ENCODE assay signal across 8 mouse cellular contexts in the genomic region with DNA sequence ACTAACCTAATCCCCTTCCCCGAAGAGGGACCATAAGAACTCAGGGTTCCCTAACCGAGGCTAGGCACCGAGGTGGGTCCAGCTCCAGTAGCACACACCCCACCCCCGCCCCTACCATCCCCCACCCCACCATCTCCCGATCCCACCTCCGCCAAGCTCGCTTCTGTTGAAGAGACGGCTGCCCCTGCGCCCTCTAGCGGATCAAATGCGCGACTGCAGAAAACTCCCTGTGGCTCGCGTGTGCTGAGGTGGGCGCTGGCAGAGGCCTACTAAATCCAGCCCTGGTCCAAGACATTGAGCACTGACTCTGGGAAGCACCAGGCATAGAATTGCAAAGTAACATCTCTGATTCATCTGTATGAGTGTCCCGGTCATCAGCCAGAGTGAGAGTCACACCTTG. TPM values are rescaled to one million over a fixed set of nuclear protein-coding genes. Genes with fewer than 3 reads are reported as not detected.
DNase-seq lines count a peak whose midpoint lies in the region; ATAC-seq and TF ChIP-seq lines count a peak whose summit lies in the region.

No protein-coding gene starts in this region.

- no peaks in the 10 kb centered on the region for H3K36me3 ChIP-seq in forebrain, embryonic 14.5 days (ENCODE audit: control insufficient read depth, insufficient read depth, low read length)
- no peaks in the 10 kb centered on the region for H3K36me3 ChIP-seq in hindbrain, postnatal 0 days (ENCODE audit: insufficient read depth, low read length)
- H3K36me3 ChIP-seq in lung, postnatal 0 days (ENCODE audit: insufficient read depth, low read length), result no peaks in the 10 kb centered on the region

- no peak overlapping the region for H3K27ac ChIP-seq in forebrain, embryonic 14.5 days (ENCODE audit: low read depth, low read length)
- no peak overlapping the region for H3K27ac ChIP-seq in hindbrain, postnatal 0 days
- no peak overlapping the region for H3K27ac ChIP-seq in lung, postnatal 0 days (ENCODE audit: low read length)

- no peak overlapping the region for H3K4me3 ChIP-seq in forebrain, embryonic 14.5 days (ENCODE audit: low read depth, low read length)
- H3K4me3 ChIP-seq in hindbrain, postnatal 0 days (ENCODE audit: low read length), result peak overlapping the region; percentile 9; the same call in 1 of the 2 replicates
- no peak overlapping the region for H3K4me3 ChIP-seq in lung, postnatal 0 days (ENCODE audit: low read depth, low read length)

- DNase-seq in right cerebral cortex, adult 18-20 months, result peak; percentile 81
- no peak for DNase-seq in right cerebral cortex, postnatal 36 days (ENCODE audit: low spot score in 2 of 2)
- DNase-seq in c-Kit-positive CD71-positive TER-119-positive erythroid progenitor cells, embryonic 14.5 days (ENCODE audit: low spot score), result peak; percentile 33
- DNase-seq in forebrain, embryonic 14.5 days (ENCODE audit: low spot score), result peak; percentile 86
- DNase-seq in hindbrain, postnatal 0 days (ENCODE audit: low spot score), result peak; percentile 90
- DNase-seq in lung, postnatal 0 days (ENCODE audit: low spot score), result peak; percentile 68
- DNase-seq in retina, embryonic 14.5 days (ENCODE audit: low spot score), result peak; percentile 86
- peak; percentile 56 for DNase-seq in urinary bladder, postnatal 25 days (ENCODE audit: low spot score)

- WGBS in forebrain, embryonic 14.5 days, result 1% methylated on average over 16 of the region's 16 CpGs
- under 1% methylated on average over 16 of the region's 16 CpGs for WGBS in hindbrain, postnatal 0 days
- 3% methylated on average over 16 of the region's 16 CpGs for WGBS in lung, postnatal 0 days

- no peaks in the 10 kb centered on the region for H3K9me3 ChIP-seq in forebrain, embryonic 14.5 days (replicated peaks; ENCODE audit: control insufficient read depth, low read length)
- no peaks in the 10 kb centered on the region for H3K9me3 ChIP-seq in hindbrain, postnatal 0 days (ENCODE audit: low read length)
- H3K9me3 ChIP-seq in lung, postnatal 0 days (ENCODE audit: low read length), result no peaks in the 10 kb centered on the region

- H3K9ac ChIP-seq in forebrain, embryonic 14.5 days (ENCODE audit: low read length), result no peak overlapping the region
- no peak overlapping the region for H3K9ac ChIP-seq in hindbrain, postnatal 0 days (replicated peaks; ENCODE audit: low read length)
- no peak overlapping the region for H3K9ac ChIP-seq in lung, postnatal 0 days (replicated peaks; ENCODE audit: low read depth)

- peak; percentile 85 for TF ChIP-seq CTCF in hindbrain, postnatal 0 days (IDR thresholded peaks at IDR 0.05; ENCODE audit: low read depth)
- TF ChIP-seq CTCF in lung, postnatal 0 days (IDR thresholded peaks at IDR 0.05), result peak; percentile 81

- H3K4me2 ChIP-seq in forebrain, embryonic 14.5 days (ENCODE audit: low read length), result peak overlapping the region; percentile 94; the same call in 1 of the 2 replicates
- H3K4me2 ChIP-seq in hindbrain, postnatal 0 days (ENCODE audit: low read depth, low read length), result peak overlapping the region; percentile 36
- H3K4me2 ChIP-seq in lung, postnatal 0 days (replicated peaks; ENCODE audit: low read depth, low read length), result no peak overlapping the region

- H3K27me3 ChIP-seq in forebrain, embryonic 14.5 days (replicated peaks; ENCODE audit: control insufficient read depth, insufficient read depth, low read length), result peaks cover 23% of the 10 kb centered on the region
- no peaks in the 10 kb centered on the region for H3K27me3 ChIP-seq in hindbrain, postnatal 0 days (ENCODE audit: insufficient read depth, low read length)
- peaks cover 36% of the 10 kb centered on the region for H3K27me3 ChIP-seq in lung, postnatal 0 days (replicated peaks; ENCODE audit: insufficient read depth, low read length)

- no peak for TF ChIP-seq EP300 in lung, postnatal 0 days (IDR thresholded peaks at IDR 0.05)

- peak; percentile 36 for ATAC-seq in forebrain, embryonic 14.5 days
- ATAC-seq in hindbrain, postnatal 0 days, result peak; percentile 34; the same call in 1 of the 2 replicates
- ATAC-seq in lung, postnatal 0 days, result peak; percentile 43; the same call in 1 of the 2 replicates

- no peaks in the 10 kb centered on the region; the same call in 1 of the 2 replicates for H3K4me1 ChIP-seq in forebrain, embryonic 14.5 days (ENCODE audit: control insufficient read depth, insufficient read depth, low read length)
- peaks cover 13% of the 10 kb centered on the region for H3K4me1 ChIP-seq in hindbrain, postnatal 0 days (ENCODE audit: insufficient read depth, low read length)
- H3K4me1 ChIP-seq in lung, postnatal 0 days (ENCODE audit: insufficient read depth, low read depth, low read length), result no peaks in the 10 kb centered on the region

RNA-seq across cellular contexts. Expression of a gene that starts 1.5 kb away (rescaled TPM):
- 3.7 and 5.3 TPM in 2 replicates for polyA plus RNA-seq in forebrain, embryonic 14.5 days (2014; fragmentation: Nextera tagmentation; extraction: Ambion mirVana)
- 40.9 and 43.1 TPM in 2 replicates for total RNA-seq in hindbrain, postnatal 0 days (2014; rRNA removed)
- 8.4 and 9.1 TPM in 2 replicates for polyA plus RNA-seq in hindbrain, postnatal 0 days (2015; fragmentation: Nextera tagmentation; extraction: Ambion mirVana)
- polyA plus RNA-seq in lung, postnatal 0 days (2015; fragmentation: Nextera tagmentation; extraction: Ambion mirVana), result 0.02 and 0.05 TPM in 2 replicates

RNA-seq across cellular contexts. Expression of a gene that starts 53.2 kb away (rescaled TPM):
- polyA plus RNA-seq in forebrain, embryonic 14.5 days (2014; fragmentation: Nextera tagmentation; extraction: Ambion mirVana), result 48.2 and 51.5 TPM in 2 replicates
- 12.7 and 15.2 TPM in 2 replicates for total RNA-seq in hindbrain, postnatal 0 days (2014; rRNA removed)
- 16.6 and 17.9 TPM in 2 replicates for polyA plus RNA-seq in hindbrain, postnatal 0 days (2015; fragmentation: Nextera tagmentation; extraction: Ambion mirVana)
- 47.8 and 52.9 TPM in 2 replicates for polyA plus RNA-seq in lung, postnatal 0 days (2015; fragmentation: Nextera tagmentation; extraction: Ambion mirVana)

Comparison
In these comparisons a context has a peak if more than half of its experiments do, and no peak if none do; other contexts are left out.
1. DNase-seq: peak in right cerebral cortex, adult 18-20 months (single experiment), c-Kit-positive CD71-positive TER-119-positive erythroid progenitor cells, embryonic 14.5 days (single experiment), forebrain, embryonic 14.5 days (single experiment), hindbrain, postnatal 0 days (single experiment), lung, postnatal 0 days (single experiment), retina, embryonic 14.5 days (single experiment) and urinary bladder, postnatal 25 days (single experiment); none in right cerebral cortex, postnatal 36 days (0 of 2).
2. Peak in every context shown above with its lines, with median percentiles within 50 percentile points of each other: ATAC-seq.